Mouse (Mus musculus) kidney, postnatal 0 days (tissue): ENCODE results near the gene Tmem183a. TPM values are rescaled to one million over a fixed set of nuclear protein-coding genes. Genes with fewer than 3 reads are reported as not detected.
A peak's percentile ranks its signal among the peaks of the same experiment; 100 is the strongest.

Experiments used
- ATAC-seq: fragments of 200-750 bp; cut with Nextera tagmentation; replicated peaks from 2 replicates; pipeline ENCODE4 v1.8.0; 2017; ENCODE audit warnings: low read depth, moderate number of reproducible peaks, moderate TSS enrichment, moderate library complexity; ENCODE audit not compliant: low FRiP score
- DNase-seq: peaks from one replicate; pipeline ENCODE4 v3.0.0-alpha.2; 2016; ENCODE audit warnings: low spot score
- H3K27ac ChIP-seq: fragments of 300-500 bp; sonication (generic); 2 replicates; pipeline ENCODE4 v1.5.1; 2014; ENCODE audit warnings: mild to moderate bottlenecking
- H3K27me3 ChIP-seq: fragments of 300-500 bp; sonication (generic); 2 replicates; pipeline ENCODE4 v1.6.1; 2014; ENCODE audit warnings: low read length, mixed read lengths; ENCODE audit not compliant: insufficient read depth
- H3K36me3 ChIP-seq: fragments of 300-500 bp; sonication (generic); 2 replicates; pipeline ENCODE4 v1.6.1; 2014; ENCODE audit warnings: low read length, mixed read lengths; ENCODE audit not compliant: insufficient read depth
- H3K4me1 ChIP-seq: fragments of 300-500 bp; sonication (generic); replicated peaks from 2 replicates; pipeline ENCODE4 v1.6.1; 2014; ENCODE audit warnings: antibody characterized with exemption, low read length, mixed read lengths; ENCODE audit not compliant: insufficient read depth
- H3K4me2 ChIP-seq: fragments of 300-500 bp; sonication (generic); 2 replicates; pipeline ENCODE4 v1.6.1; 2014; ENCODE audit warnings: mild to moderate bottlenecking, low read length, moderate library complexity, mixed read lengths
- H3K4me3 ChIP-seq: fragments of 300-500 bp; sonication (generic); replicated peaks from 2 replicates; pipeline ENCODE4 v1.5.1; 2014; ENCODE audit warnings: low read depth, low read length
- H3K9ac ChIP-seq: fragments of 300-500 bp; sonication (generic); 2 replicates; pipeline ENCODE4 v1.6.1; 2014; ENCODE audit warnings: low read depth, low read length
- H3K9me3 ChIP-seq: fragments of 300-500 bp; sonication (generic); replicated peaks from 2 replicates; pipeline ENCODE4 v1.6.1; 2016; ENCODE audit warnings: low read length, inconsistent platforms, mixed read lengths
- CTCF ChIP-seq: IDR thresholded peaks from 2 replicates; pipeline ENCODE4 v1.5.1; 2016; ENCODE audit warnings: antibody characterized with exemption, low read depth, mild to moderate bottlenecking, moderate library complexity
- WGBS: fragments of 180-500 bp; shearing (Covaris S2); extraction: QIAGEN DNeasy Blood & Tissue Kit; methylation state at CpG from one replicate; pipeline ENCODE4 v1.1.7; 2014; 5-methylcytosine and 5-hydroxymethylcytosine counted together
- polyA plus RNA-seq: library from polyadenylated mRNA; unstranded; fragments of >200 nt; fragmentation: Nextera tagmentation; extraction: Ambion mirVana; gene quantifications from 2 replicates; pipeline ENCODE4 v1.2.1, GENCODE M21; 2015

Gene Tmem183a
- polyA plus RNA-seq, 1 experiment from 2014 or later, result 56.7 TPM

GRCm38 (mm10) chr1:134374124-134374523 is 12.3 kb upstream of the Tmem183a start:
- DNase-seq, result no peak
- 47% methylated on average over 2 of the region's 2 CpGs for WGBS
- Histone ChIP-seq H3K4me3 (no peak overlapping the region), H3K27ac (no peak overlapping the region), H3K27me3 (no peaks in the 10 kb centered on the region), H3K9ac (no peak overlapping the region), H3K4me2 (no peak overlapping the region), H3K4me1 (no peaks in the 10 kb centered on the region), H3K36me3 (no peaks in the 10 kb centered on the region), H3K9me3 (0 out of 2 replicates have a peak, but pooled peaks cover 3% of the 10 kb centered on the region)
- no peak for TF ChIP-seq CTCF
- no peak for ATAC-seq

GRCm38 (mm10) chr1:134368777-134369337 is 7.1 kb upstream of the Tmem183a start:
- Histone ChIP-seq H3K4me2 (no peak overlapping the region), H3K4me1 (no peaks in the 10 kb centered on the region), H3K9ac (no peak overlapping the region), H3K9me3 (0 out of 2 replicates have a peak, but pooled peaks cover 3% of the 10 kb centered on the region), H3K4me3 (no peak overlapping the region), H3K27me3 (no peaks in the 10 kb centered on the region), H3K36me3 (no peaks in the 10 kb centered on the region), H3K27ac (no peak overlapping the region)
- peak; percentile 82 for TF ChIP-seq CTCF
- peak; percentile 85 for DNase-seq
- ATAC-seq, result no peak
- WGBS, result 48% methylated on average over 9 of the region's 9 CpGs

GRCm38 (mm10) chr1:134365491-134365890 is 3.7 kb upstream of the Tmem183a start:
- TF ChIP-seq CTCF, result no peak
- no peak for ATAC-seq
- Histone ChIP-seq H3K4me3 (no peak overlapping the region), H3K9ac (no peak overlapping the region), H3K9me3 (0 out of 2 replicates have a peak, but pooled peaks cover 3% of the 10 kb centered on the region), H3K27ac (no peak overlapping the region), H3K27me3 (no peaks in the 10 kb centered on the region), H3K4me2 (no peak overlapping the region), H3K36me3 (no peaks in the 10 kb centered on the region), H3K4me1 (peaks cover 7% of the 10 kb centered on the region)
- DNase-seq, result no peak
- WGBS, result 62% methylated on average over 5 of the region's 5 CpGs

GRCm38 (mm10) chr1:134363194-134363593 is 1.4 kb upstream of the Tmem183a start:
- Histone ChIP-seq H3K9me3 (no peaks in the 10 kb centered on the region), H3K27me3 (no peaks in the 10 kb centered on the region), H3K4me3 (no peak overlapping the region), H3K4me2 (no peak overlapping the region), H3K27ac (no peak overlapping the region), H3K9ac (no peak overlapping the region), H3K36me3 (0 out of 2 replicates have a peak, but pooled peaks cover 5% of the 10 kb centered on the region), H3K4me1 (peaks cover 8% of the 10 kb centered on the region)
- 77% methylated on average over 4 of the region's 4 CpGs for WGBS
- ATAC-seq (no peak), DNase-seq (no peak)
- TF ChIP-seq CTCF, result no peak

GRCm38 (mm10) chr1:134361195-134361856 is 453 bp downstream of the Tmem183a start:
- Histone ChIP-seq H3K4me2 (peak overlapping the region; percentile 82), H3K9ac (peak overlapping the region; percentile 97), H3K27ac (peak overlapping the region; percentile 88), H3K9me3 (no peaks in the 10 kb centered on the region), H3K4me1 (peaks cover 8% of the 10 kb centered on the region), H3K36me3 (0 out of 2 replicates have a peak, but pooled peaks cover 9% of the 10 kb centered on the region), H3K4me3 (peak overlapping the region; percentile 89), H3K27me3 (no peaks in the 10 kb centered on the region)
- WGBS, result 1% methylated on average over 42 of the region's 44 CpGs
- peak; percentile 78 for ATAC-seq
- TF ChIP-seq CTCF, result no peak
- DNase-seq, result no peak

GRCm38 (mm10) chr1:134360656-134361055 is 1.1 kb downstream of the Tmem183a start:
- Histone ChIP-seq H3K4me1 (peaks cover 8% of the 10 kb centered on the region), H3K4me2 (peak overlapping the region; percentile 82), H3K27me3 (no peaks in the 10 kb centered on the region), H3K9me3 (no peaks in the 10 kb centered on the region), H3K4me3 (peak overlapping the region; percentile 89; the same call in 1 of the 2 replicates), H3K9ac (peak overlapping the region; percentile 97), H3K36me3 (0 out of 2 replicates have a peak, but pooled peaks cover 15% of the 10 kb centered on the region), H3K27ac (no peak overlapping the region)
- no peak for TF ChIP-seq CTCF
- 73% methylated on average over 7 of the region's 7 CpGs for WGBS
- ATAC-seq (no peak), DNase-seq (no peak)
